Mouse (Mus musculus): Measurements from ENCODE around the gene Incenp. TPM values are rescaled to one million over a fixed set of nuclear protein-coding genes. Genes with fewer than 3 reads are reported as not detected.
"Not testable (repeated sequence)": the region's sequence is repeated elsewhere in the genome, so short reads cannot be mapped to it uniquely, and the experiment has no call there.

Incenp gene
- polyA plus RNA-seq, 1 experiment from 2014 or later: 63.8 TPM

- peaks cover 18% of the 10 kb centered on the region for H3K4me1 ChIP-seq (ENCODE audit: control insufficient read depth, insufficient read depth, low read length)
- ATAC-seq; H3K4me3 ChIP-seq (ENCODE audit: low read length); H3K27ac ChIP-seq (ENCODE audit: low read length); H3K9ac ChIP-seq (ENCODE audit: low read depth, low read length); H3K4me2 ChIP-seq (ENCODE audit: low read depth, low read length); H3K27me3 ChIP-seq (replicated peaks; ENCODE audit: control insufficient read depth, insufficient read depth, low read length); H3K36me3 ChIP-seq (ENCODE audit: control insufficient read depth, insufficient read depth, low read length); H3K9me3 ChIP-seq (ENCODE audit: control insufficient read depth, low read length): not testable (repeated sequence)
- 94% methylated on average over 2 of the region's 2 CpGs for WGBS
Observed at GRCm38 (mm10) chr19:9900696-9901095, 1.3 kb upstream of the Incenp start.

GRCm38 (mm10) chr19:9899780-9900146 lies 412 bp upstream of the Incenp start:
- Histone ChIP-seq H3K9me3 (ENCODE audit: control insufficient read depth, low read length) (no peaks in the 10 kb centered on the region), H3K4me2 (ENCODE audit: low read depth, low read length) (peak overlapping the region; percentile 66), H3K4me3 (ENCODE audit: low read length) (peak overlapping the region; percentile 77), H3K9ac (ENCODE audit: low read depth, low read length) (peak overlapping the region; percentile 62), H3K36me3 (ENCODE audit: control insufficient read depth, insufficient read depth, low read length) (no peaks in the 10 kb centered on the region; the same call in none of the 2 replicates), H3K27ac (ENCODE audit: low read length) (peak overlapping the region; percentile 93), H3K27me3 (replicated peaks; ENCODE audit: control insufficient read depth, insufficient read depth, low read length) (no peaks in the 10 kb centered on the region), H3K4me1 (ENCODE audit: control insufficient read depth, insufficient read depth, low read length) (peaks cover 18% of the 10 kb centered on the region)
- peak; percentile 75 for ATAC-seq
- WGBS: 8% methylated on average over 10 of the region's 10 CpGs

- Histone ChIP-seq H3K4me2 (ENCODE audit: low read depth, low read length) (peak overlapping the region; percentile 72), H3K4me1 (ENCODE audit: control insufficient read depth, insufficient read depth, low read length) (peaks cover 18% of the 10 kb centered on the region), H3K27me3 (replicated peaks; ENCODE audit: control insufficient read depth, insufficient read depth, low read length) (no peaks in the 10 kb centered on the region), H3K27ac (ENCODE audit: low read length) (peak overlapping the region; percentile 77), H3K36me3 (ENCODE audit: control insufficient read depth, insufficient read depth, low read length) (peaks cover 10% of the 10 kb centered on the region), H3K4me3 (ENCODE audit: low read length) (peak overlapping the region; percentile 77), H3K9me3 (ENCODE audit: control insufficient read depth, low read length) (no peaks in the 10 kb centered on the region), H3K9ac (ENCODE audit: low read depth, low read length) (peak overlapping the region; percentile 80)
- 7% methylated on average over 17 of the region's 17 CpGs for WGBS
- ATAC-seq: peak; percentile 1; the same call in 1 of the 2 replicates
Observed at GRCm38 (mm10) chr19:9898339-9899066, 848 bp downstream of the Incenp start.

GRCm38 (mm10) chr19:9896067-9896466 lies 3.3 kb downstream of the Incenp start:
- Histone ChIP-seq H3K4me3 (ENCODE audit: low read length) (no peak overlapping the region), H3K9me3 (ENCODE audit: control insufficient read depth, low read length) (no peaks in the 10 kb centered on the region), H3K4me2 (ENCODE audit: low read depth, low read length) (no peak overlapping the region), H3K36me3 (ENCODE audit: control insufficient read depth, insufficient read depth, low read length) (peaks cover 21% of the 10 kb centered on the region), H3K27ac (ENCODE audit: low read length) (no peak overlapping the region), H3K27me3 (replicated peaks; ENCODE audit: control insufficient read depth, insufficient read depth, low read length) (no peaks in the 10 kb centered on the region), H3K9ac (ENCODE audit: low read depth, low read length) (no peak overlapping the region), H3K4me1 (ENCODE audit: control insufficient read depth, insufficient read depth, low read length) (peaks cover 18% of the 10 kb centered on the region)
- WGBS: 63% methylated on average over 5 of the region's 5 CpGs
- ATAC-seq: no peak

- no peaks in the 10 kb centered on the region for H3K4me1 ChIP-seq (ENCODE audit: control insufficient read depth, insufficient read depth, low read length)
- ATAC-seq: no peak
Observed at GRCm38 (mm10) chr19:9886771-9887170, 12.6 kb downstream of the Incenp start.

GRCm38 (mm10) chr19:9886348-9886747 lies 13.0 kb downstream of the Incenp start:
- Histone ChIP-seq H3K36me3 (ENCODE audit: control insufficient read depth, insufficient read depth, low read length) (peaks cover 61% of the 10 kb centered on the region), H3K4me2 (ENCODE audit: low read depth, low read length) (no peak overlapping the region), H3K9ac (ENCODE audit: low read depth, low read length) (no peak overlapping the region), H3K27me3 (replicated peaks; ENCODE audit: control insufficient read depth, insufficient read depth, low read length) (no peaks in the 10 kb centered on the region), H3K27ac (ENCODE audit: low read length) (no peak overlapping the region), H3K9me3 (ENCODE audit: control insufficient read depth, low read length) (no peaks in the 10 kb centered on the region), H3K4me3 (ENCODE audit: low read length) (no peak overlapping the region), H3K4me1 (ENCODE audit: control insufficient read depth, insufficient read depth, low read length) (no peaks in the 10 kb centered on the region)
- no peak for ATAC-seq
- 85% methylated on average over 1 of the region's 1 CpGs for WGBS

More at GRCm38 (mm10) chr19:9886771-9887170, 12.6 kb downstream of the Incenp start:
- Histone ChIP-seq H3K9me3 (ENCODE audit: control insufficient read depth, low read length) (no peaks in the 10 kb centered on the region), H3K4me2 (ENCODE audit: low read depth, low read length) (no peak overlapping the region), H3K9ac (ENCODE audit: low read depth, low read length) (no peak overlapping the region), H3K4me3 (ENCODE audit: low read length) (no peak overlapping the region), H3K36me3 (ENCODE audit: control insufficient read depth, insufficient read depth, low read length) (peaks cover 58% of the 10 kb centered on the region), H3K27ac (ENCODE audit: low read length) (no peak overlapping the region), H3K27me3 (replicated peaks; ENCODE audit: control insufficient read depth, insufficient read depth, low read length) (no peaks in the 10 kb centered on the region)
- 86% methylated on average over 8 of the region's 8 CpGs for WGBS

- no peak overlapping the region for H3K9ac ChIP-seq (ENCODE audit: low read depth, low read length)
- no peak overlapping the region for H3K27ac ChIP-seq (ENCODE audit: low read length)
- no peaks in the 10 kb centered on the region for H3K9me3 ChIP-seq (ENCODE audit: control insufficient read depth, low read length)
- H3K4me3 ChIP-seq (ENCODE audit: low read length): no peak overlapping the region
- no peak overlapping the region for H3K4me2 ChIP-seq (ENCODE audit: low read depth, low read length)
- H3K27me3 ChIP-seq (replicated peaks; ENCODE audit: control insufficient read depth, insufficient read depth, low read length): no peaks in the 10 kb centered on the region
- peaks cover 59% of the 10 kb centered on the region for H3K36me3 ChIP-seq (ENCODE audit: control insufficient read depth, insufficient read depth, low read length)
- ATAC-seq: no peak
- WGBS: 95% methylated on average over 20 of the region's 20 CpGs
- H3K4me1 ChIP-seq (ENCODE audit: control insufficient read depth, insufficient read depth, low read length): no peaks in the 10 kb centered on the region
Observed at GRCm38 (mm10) chr19:9878186-9878835, 21.0 kb downstream of the Incenp start.

GRCm38 (mm10) chr19:9865466-9865865 lies 33.9 kb downstream of the Incenp start:
- H3K4me2 ChIP-seq (ENCODE audit: low read depth, low read length): no peak overlapping the region
- ATAC-seq: no peak
- H3K36me3 ChIP-seq (ENCODE audit: control insufficient read depth, insufficient read depth, low read length): 0 out of 2 replicates have a peak, but pooled peaks cover under 1% of the 10 kb centered on the region
- no peaks in the 10 kb centered on the region for H3K9me3 ChIP-seq (ENCODE audit: control insufficient read depth, low read length)
- no peaks in the 10 kb centered on the region for H3K4me1 ChIP-seq (ENCODE audit: control insufficient read depth, insufficient read depth, low read length)
- H3K27ac ChIP-seq (ENCODE audit: low read length): no peak overlapping the region
- no peak overlapping the region for H3K4me3 ChIP-seq (ENCODE audit: low read length)
- no peak overlapping the region for H3K9ac ChIP-seq (ENCODE audit: low read depth, low read length)
- no peaks in the 10 kb centered on the region for H3K27me3 ChIP-seq (replicated peaks; ENCODE audit: control insufficient read depth, insufficient read depth, low read length)

GRCm38 (mm10) chr19:9864856-9865255 lies 34.5 kb downstream of the Incenp start:
- 47% methylated on average over 1 of the region's 1 CpGs for WGBS
- no peaks in the 10 kb centered on the region for H3K36me3 ChIP-seq (ENCODE audit: control insufficient read depth, insufficient read depth, low read length)
- H3K4me1 ChIP-seq (ENCODE audit: control insufficient read depth, insufficient read depth, low read length): no peaks in the 10 kb centered on the region
- H3K27ac ChIP-seq (ENCODE audit: low read length): no peak overlapping the region
- H3K4me2 ChIP-seq (ENCODE audit: low read depth, low read length): no peak overlapping the region
- no peak overlapping the region for H3K9ac ChIP-seq (ENCODE audit: low read depth, low read length)
- H3K9me3 ChIP-seq (ENCODE audit: control insufficient read depth, low read length): no peaks in the 10 kb centered on the region
- ATAC-seq: no peak
- H3K27me3 ChIP-seq (replicated peaks; ENCODE audit: control insufficient read depth, insufficient read depth, low read length): no peaks in the 10 kb centered on the region
- no peak overlapping the region for H3K4me3 ChIP-seq (ENCODE audit: low read length)
